Mouse (Mus musculus): ENCODE results near the gene Mrc2.
A peak's percentile ranks its signal among the peaks of the same experiment; 100 is the strongest.

The Mrc2 gene

GRCm38 (mm10) chr11:105311291-105311975 is 19.0 kb downstream of the Mrc2 start:
- peak; percentile 68 for DNase-seq

GRCm38 (mm10) chr11:105312311-105312942 is 20.0 kb downstream of the Mrc2 start:
- DNase-seq, result peak; percentile 41

GRCm38 (mm10) chr11:105312972-105313632 is 20.7 kb downstream of the Mrc2 start:
- DNase-seq, result peak; percentile 78

GRCm38 (mm10) chr11:105313633-105314014 is 21.2 kb downstream of the Mrc2 start:
- DNase-seq, result no peak

GRCm38 (mm10) chr11:105315296-105315695 is 22.9 kb downstream of the Mrc2 start:
- no peak for DNase-seq

GRCm38 (mm10) chr11:105316121-105316520 is 23.7 kb downstream of the Mrc2 start:
- no peak for DNase-seq

GRCm38 (mm10) chr11:105317769-105318168 is 25.3 kb downstream of the Mrc2 start:
- no peak for DNase-seq

GRCm38 (mm10) chr11:105321090-105321489 is 28.6 kb downstream of the Mrc2 start:
- DNase-seq, result no peak

GRCm38 (mm10) chr11:105323530-105323929 is 31.1 kb downstream of the Mrc2 start:
- no peak for DNase-seq

- no peak for DNase-seq
These were observed 34.7 kb downstream of the Mrc2 start for GRCm38 (mm10) chr11:105327101-105327500.

GRCm38 (mm10) chr11:105329962-105330361 is 37.5 kb downstream of the Mrc2 start:
- no peak for DNase-seq

- DNase-seq, result no peak
These were observed 38.7 kb downstream of the Mrc2 start for GRCm38 (mm10) chr11:105331129-105331528.

- peak; percentile 88 for DNase-seq
These were observed 39.3 kb downstream of the Mrc2 start for GRCm38 (mm10) chr11:105331732-105332131.

GRCm38 (mm10) chr11:105332468-105332867 is 40.0 kb downstream of the Mrc2 start:
- DNase-seq, result peak; percentile 79

- DNase-seq, result no peak
These were observed 41.6 kb downstream of the Mrc2 start for GRCm38 (mm10) chr11:105333867-105334670.

- DNase-seq, result no peak
These were observed 46.4 kb downstream of the Mrc2 start for GRCm38 (mm10) chr11:105338596-105339390.

GRCm38 (mm10) chr11:105345284-105345683 is 52.8 kb downstream of the Mrc2 start:
- DNase-seq, result peak; percentile 64

- DNase-seq, result peak; percentile 92
These were observed 55.0 kb downstream of the Mrc2 start for GRCm38 (mm10) chr11:105347162-105348161.

GRCm38 (mm10) chr11:105348495-105348982 is 56.1 kb downstream of the Mrc2 start:
- DNase-seq, result no peak

- no peak for DNase-seq
These were observed 57.4 kb downstream of the Mrc2 start for GRCm38 (mm10) chr11:105349780-105350324.

Data from kidney, postnatal 10 days (tissue).